ENCODE assay signal across 14 mouse cellular contexts in the genomic region with DNA sequence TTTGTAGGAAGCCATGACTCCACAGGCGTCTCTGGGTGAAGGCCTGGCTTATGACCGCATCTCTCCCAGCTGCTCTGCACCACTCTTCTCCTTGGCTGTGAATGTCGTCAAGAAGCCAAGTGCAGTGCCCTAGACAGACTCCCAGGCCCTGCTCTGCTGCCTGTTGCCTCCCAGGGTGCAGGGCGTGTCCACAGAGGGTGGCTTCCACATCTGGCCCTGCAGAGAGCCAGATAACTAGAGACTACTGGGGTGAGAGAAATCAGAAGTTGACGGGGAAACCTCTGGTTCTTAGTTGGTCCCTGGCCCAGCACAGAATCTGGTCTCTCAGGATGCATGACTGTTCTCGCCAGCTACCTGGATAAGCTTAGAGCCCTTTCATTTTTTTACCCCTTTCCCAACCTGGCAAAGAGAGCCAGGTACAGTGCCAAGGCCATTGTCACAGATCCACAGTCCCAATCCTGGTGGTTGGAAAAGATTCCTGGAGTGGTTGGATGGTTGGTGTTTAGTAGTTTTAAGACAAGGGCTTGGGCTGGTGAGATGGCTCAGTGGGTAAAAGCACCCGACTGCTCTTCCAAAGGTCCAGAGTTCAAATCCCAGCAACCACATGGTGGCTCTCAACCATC. TPM values are rescaled to one million over a fixed set of nuclear protein-coding genes. Genes with fewer than 3 reads are reported as not detected.
DNase-seq lines count a peak whose midpoint lies in the region; ATAC-seq and TF ChIP-seq lines count a peak whose summit lies in the region.
"Had no signal": no experiment of that assay in that cellular context is flagged by ENCODE, and none has a peak within 500 bp of the region (broad histone marks: within the 10 kb centered on the region; RNA-seq: fewer than 3 reads in every experiment).

No protein-coding gene starts in this region.

- DNase-seq in G1E (ENCODE audit: low spot score) (peak; percentile 56), MEL-GATA-1-ER (ENCODE audit: extremely low read depth, low read depth) (peak; percentile 52)
- DNase-seq in gonadal fat pad, adult 2 months (ENCODE audit: low read depth), result peak; percentile 62
- DNase-seq in embryo, embryonic 9.5 days (ENCODE audit: extremely low spot score), result no peak
- no peak for DNase-seq in adrenal gland, postnatal 14 days
- no peak for DNase-seq in left cerebral cortex, adult 9 months (ENCODE audit: low spot score in 2 of 2)
- DNase-seq: heart, adult 2 months; kidney, adult 9 months had no signal

- H3K4me1 ChIP-seq in G1E (ENCODE audit: insufficient read depth, low read depth, low read length), result peaks cover 20% of the 10 kb centered on the region

- peak overlapping the region; percentile 25; the same call in 1 of the 2 replicates for H3K4me3 ChIP-seq in G1E (ENCODE audit: low read depth, low read length)
- H3K4me3 ChIP-seq: heart, adult 2 months; hindbrain, embryonic 13.5 days; limb, embryonic 13.5 days; myocyte had no signal

- no peaks in the 10 kb centered on the region for H3K9me3 ChIP-seq in G1E (replicated peaks)
- H3K9me3 ChIP-seq: hindbrain, embryonic 13.5 days; limb, embryonic 13.5 days had no signal

- peak; percentile 69; the same call in 1 of the 2 replicates for ATAC-seq in G1E (ENCODE audit: extremely low read depth, insufficient number of reproducible peaks, low FRiP score, poor library complexity, severe bottlenecking)
- peak; percentile 98 for ATAC-seq in megakaryocyte-erythroid progenitor cell, adult 5-6 weeks (replicated peaks; ENCODE audit: low FRiP score, low TSS enrichment, poor library complexity, severe bottlenecking)

- H3K27me3 ChIP-seq in G1E (ENCODE audit: insufficient read depth, low read length), result no peaks in the 10 kb centered on the region
- H3K27me3 ChIP-seq: CH12.LX; hindbrain, embryonic 13.5 days; limb, embryonic 13.5 days had no signal

- H3K36me3 ChIP-seq in G1E (replicated peaks), result peaks cover 98% of the 10 kb centered on the region

- no peak for TF ChIP-seq CTCF in G1E (IDR thresholded peaks at IDR 0.05; ENCODE audit: low read depth, low read length)

RNA-seq across cellular contexts. Expression of a gene that starts 26.8 kb away (rescaled TPM):
- total RNA-seq in G1E (2014; fragmentation: Nextera tagmentation) (95.7 and 142 TPM in 2 replicates), G1E (2017) (191 and 272 TPM in 2 replicates)
- polyA plus RNA-seq in G1E (2012), result 23.8 and 27.4 TPM in 2 replicates
- 542 and 896 TPM in 2 replicates for polyA plus RNA-seq in gonadal fat pad, adult 2 months (2012; rRNA removed)
- 465 and 535 TPM in 2 replicates for total RNA-seq in megakaryocyte-erythroid progenitor cell, adult 5-6 weeks (2014; fragmentation: Nextera tagmentation)
- 83.7 and 121 TPM in 2 replicates for total RNA-seq in megakaryocyte-erythroid progenitor cell, adult 5-6 weeks (2017)
- 1,088 and 1,101 TPM in 2 replicates for total RNA-seq in adrenal gland, postnatal 14 days (2021)

RNA-seq across cellular contexts. Expression of a gene that starts 27.1 kb away (rescaled TPM):
- 43.4 and 53.5 TPM in 2 replicates for total RNA-seq in G1E (2014; fragmentation: Nextera tagmentation)
- total RNA-seq in G1E (2017), result 11.9 and 16.8 TPM in 2 replicates
- polyA plus RNA-seq in G1E (2012), result 94.1 and 106 TPM in 2 replicates
- 32.7 and 38.8 TPM in 2 replicates for polyA plus RNA-seq in gonadal fat pad, adult 2 months (2012; rRNA removed)
- total RNA-seq in megakaryocyte-erythroid progenitor cell, adult 5-6 weeks (2014; fragmentation: Nextera tagmentation), result 24.5 and 37.3 TPM in 2 replicates
- 3.4 and 8.1 TPM in 2 replicates for total RNA-seq in megakaryocyte-erythroid progenitor cell, adult 5-6 weeks (2017)
- total RNA-seq in adrenal gland, postnatal 14 days (2021), result 35.1 and 36.7 TPM in 2 replicates

RNA-seq across cellular contexts. Expression of a gene that starts 39.8 kb away (rescaled TPM):
- total RNA-seq in G1E (2014; fragmentation: Nextera tagmentation) (27.8 and 28.4 TPM in 2 replicates), G1E (2017) (22.0 and 22.8 TPM in 2 replicates)
- 52.0 and 53.0 TPM in 2 replicates for polyA plus RNA-seq in G1E (2012)
- polyA plus RNA-seq in gonadal fat pad, adult 2 months (2012; rRNA removed), result 14.5 and 16.7 TPM in 2 replicates
- total RNA-seq in megakaryocyte-erythroid progenitor cell, adult 5-6 weeks (2014; fragmentation: Nextera tagmentation), result 29.8 and 44.7 TPM in 2 replicates
- 20.7 and 22.6 TPM in 2 replicates for total RNA-seq in megakaryocyte-erythroid progenitor cell, adult 5-6 weeks (2017)
- 31.3 and 36.4 TPM in 2 replicates for total RNA-seq in adrenal gland, postnatal 14 days (2021)

RNA-seq across cellular contexts. Expression of a gene that starts 57.5 kb away (rescaled TPM):
- total RNA-seq in G1E (2014; fragmentation: Nextera tagmentation) (not detected in 2 replicates), G1E (2017) (not detected in 2 replicates)
- not detected in 2 replicates for polyA plus RNA-seq in G1E (2012)
- not detected in 2 replicates for polyA plus RNA-seq in gonadal fat pad, adult 2 months (2012; rRNA removed)
- not detected in 2 replicates for total RNA-seq in megakaryocyte-erythroid progenitor cell, adult 5-6 weeks (2014; fragmentation: Nextera tagmentation)
- total RNA-seq in megakaryocyte-erythroid progenitor cell, adult 5-6 weeks (2017), result not detected in 2 replicates
- not detected in 2 replicates for total RNA-seq in adrenal gland, postnatal 14 days (2021)
- total RNA-seq: CH12.LX; heart, adult 2 months had no signal
- polyA plus RNA-seq: brain, embryonic 14.5 days; heart, adult 2 months; hindbrain, embryonic 13.5 days; limb, embryonic 13.5 days; myocyte had no signal

Comparison
In these comparisons a context has a peak if more than half of its experiments do, and no peak if none do; other contexts are left out.
1. DNase-seq: peak in G1E (single experiment), MEL-GATA-1-ER (single experiment) and gonadal fat pad, adult 2 months (single experiment); none in embryo, embryonic 9.5 days (single experiment), adrenal gland, postnatal 14 days (single experiment) and left cerebral cortex, adult 9 months (0 of 2).